Mouse (Mus musculus): ENCODE measurements around the gene Asb15. TPM values are rescaled to one million over a fixed set of nuclear protein-coding genes. Genes with fewer than 3 reads are reported as not detected.

Gene Asb15
- polyA plus RNA-seq, 1 experiment from 2014 or later = not detected

GRCm38 (mm10) chr6:24540106-24540505, 12.2 kb downstream of the Asb15 start:
- Histone ChIP-seq H3K9me3 (replicated peaks) (no peaks in the 10 kb centered on the region), H3K4me2 (replicated peaks) (no peak overlapping the region), H3K4me1 (no peaks in the 10 kb centered on the region), H3K27ac (no peak overlapping the region), H3K9ac (no peak overlapping the region), H3K27me3 (no peaks in the 10 kb centered on the region), H3K36me3 (no peaks in the 10 kb centered on the region), H3K4me3 (no peak overlapping the region)
- ATAC-seq (ENCODE audit: low FRiP score) = no peak
- WGBS = 81% methylated on average over 4 of the region's 4 CpGs

GRCm38 (mm10) chr6:24542393-24542792, 14.4 kb downstream of the Asb15 start:
- Histone ChIP-seq H3K9ac (no peak overlapping the region), H3K4me2 (replicated peaks) (no peak overlapping the region), H3K36me3 (no peaks in the 10 kb centered on the region), H3K27me3 (no peaks in the 10 kb centered on the region), H3K27ac (no peak overlapping the region), H3K4me1 (no peaks in the 10 kb centered on the region), H3K9me3 (replicated peaks) (no peaks in the 10 kb centered on the region), H3K4me3 (no peak overlapping the region)
- no peak for ATAC-seq (ENCODE audit: low FRiP score)

- H3K27me3 ChIP-seq = no peaks in the 10 kb centered on the region
- H3K4me2 ChIP-seq (replicated peaks) = no peak overlapping the region
- no peaks in the 10 kb centered on the region for H3K4me1 ChIP-seq
- no peak overlapping the region for H3K9ac ChIP-seq
- 71% methylated on average over 6 of the region's 6 CpGs for WGBS
- H3K27ac ChIP-seq = no peak overlapping the region
- no peak overlapping the region for H3K4me3 ChIP-seq
- H3K36me3 ChIP-seq = no peaks in the 10 kb centered on the region
- ATAC-seq (ENCODE audit: low FRiP score) = no peak
- H3K9me3 ChIP-seq (replicated peaks) = no peaks in the 10 kb centered on the region
Observed at GRCm38 (mm10) chr6:24543119-24543591, 15.2 kb downstream of the Asb15 start.

- no peak for ATAC-seq (ENCODE audit: low FRiP score)
- H3K4me2 ChIP-seq (replicated peaks) = no peak overlapping the region
- no peaks in the 10 kb centered on the region for H3K9me3 ChIP-seq (replicated peaks)
- 87% methylated on average over 1 of the region's 1 CpGs for WGBS
- H3K4me3 ChIP-seq = no peak overlapping the region
- H3K27me3 ChIP-seq = no peaks in the 10 kb centered on the region
- H3K36me3 ChIP-seq = no peaks in the 10 kb centered on the region
- H3K4me1 ChIP-seq = no peaks in the 10 kb centered on the region
- H3K27ac ChIP-seq = no peak overlapping the region
- no peak overlapping the region for H3K9ac ChIP-seq
Observed at GRCm38 (mm10) chr6:24546716-24547420, 18.9 kb downstream of the Asb15 start.

- no peak overlapping the region for H3K27ac ChIP-seq
- H3K4me3 ChIP-seq = no peak overlapping the region
- H3K4me1 ChIP-seq = no peaks in the 10 kb centered on the region
- H3K4me2 ChIP-seq (replicated peaks) = no peak overlapping the region
- no peak for ATAC-seq (ENCODE audit: low FRiP score)
- H3K9me3 ChIP-seq (replicated peaks) = no peaks in the 10 kb centered on the region
- no peaks in the 10 kb centered on the region for H3K27me3 ChIP-seq
- no peaks in the 10 kb centered on the region for H3K36me3 ChIP-seq
- 94% methylated on average over 2 of the region's 2 CpGs for WGBS
- no peak overlapping the region for H3K9ac ChIP-seq
Observed at GRCm38 (mm10) chr6:24549801-24550200, 21.9 kb downstream of the Asb15 start.

GRCm38 (mm10) chr6:24552046-24552445, 24.1 kb downstream of the Asb15 start:
- WGBS = 81% methylated on average over 7 of the region's 7 CpGs
- Histone ChIP-seq H3K27ac (no peak overlapping the region), H3K27me3 (no peaks in the 10 kb centered on the region), H3K4me1 (no peaks in the 10 kb centered on the region), H3K9me3 (replicated peaks) (no peaks in the 10 kb centered on the region), H3K9ac (no peak overlapping the region), H3K4me3 (no peak overlapping the region), H3K4me2 (replicated peaks) (no peak overlapping the region), H3K36me3 (no peaks in the 10 kb centered on the region)
- ATAC-seq (ENCODE audit: low FRiP score) = no peak

GRCm38 (mm10) chr6:24554427-24555086, 26.6 kb downstream of the Asb15 start:
- Histone ChIP-seq H3K4me3 (no peak overlapping the region), H3K36me3 (no peaks in the 10 kb centered on the region), H3K9me3 (replicated peaks) (no peaks in the 10 kb centered on the region), H3K4me1 (no peaks in the 10 kb centered on the region), H3K9ac (no peak overlapping the region), H3K27ac (no peak overlapping the region), H3K27me3 (no peaks in the 10 kb centered on the region), H3K4me2 (replicated peaks) (no peak overlapping the region)
- WGBS = 72% methylated on average over 11 of the region's 11 CpGs
- ATAC-seq (ENCODE audit: low FRiP score) = no peak

- WGBS = 83% methylated on average over 2 of the region's 2 CpGs
- H3K4me3 ChIP-seq = no peak overlapping the region
- no peak overlapping the region for H3K27ac ChIP-seq
- H3K9me3 ChIP-seq (replicated peaks) = no peaks in the 10 kb centered on the region
- no peak overlapping the region for H3K9ac ChIP-seq
- no peak overlapping the region for H3K4me2 ChIP-seq (replicated peaks)
- no peak for ATAC-seq (ENCODE audit: low FRiP score)
- H3K4me1 ChIP-seq = no peaks in the 10 kb centered on the region
- no peaks in the 10 kb centered on the region for H3K27me3 ChIP-seq
- no peaks in the 10 kb centered on the region for H3K36me3 ChIP-seq
Observed at GRCm38 (mm10) chr6:24555488-24555887, 27.5 kb downstream of the Asb15 start.

GRCm38 (mm10) chr6:24564081-24564480, 36.1 kb downstream of the Asb15 start:
- Histone ChIP-seq H3K27me3 (no peaks in the 10 kb centered on the region), H3K9ac (no peak overlapping the region), H3K4me2 (replicated peaks) (no peak overlapping the region), H3K4me3 (no peak overlapping the region), H3K27ac (no peak overlapping the region), H3K9me3 (replicated peaks) (no peaks in the 10 kb centered on the region), H3K4me1 (no peaks in the 10 kb centered on the region), H3K36me3 (no peaks in the 10 kb centered on the region)
- no peak for ATAC-seq (ENCODE audit: low FRiP score)
- whole genome bisulfite sequencing = 83% methylated on average over 9 of the region's 9 CpGs

- H3K9me3 ChIP-seq (replicated peaks) = no peaks in the 10 kb centered on the region
- 89% methylated on average over 1 of the region's 1 CpGs for WGBS
- ATAC-seq (ENCODE audit: low FRiP score) = no peak
Observed at GRCm38 (mm10) chr6:24564886-24565285, 36.9 kb downstream of the Asb15 start.

GRCm38 (mm10) chr6:24568963-24569362, 41.0 kb downstream of the Asb15 start:
- Histone ChIP-seq H3K4me3 (no peak overlapping the region), H3K4me1 (no peaks in the 10 kb centered on the region), H3K4me2 (replicated peaks) (no peak overlapping the region), H3K36me3 (no peaks in the 10 kb centered on the region), H3K9ac (no peak overlapping the region), H3K27ac (no peak overlapping the region), H3K9me3 (replicated peaks) (no peaks in the 10 kb centered on the region), H3K27me3 (no peaks in the 10 kb centered on the region)
- 87% methylated on average over 5 of the region's 5 CpGs for WGBS
- ATAC-seq (ENCODE audit: low FRiP score) = no peak

More at GRCm38 (mm10) chr6:24564886-24565285, 36.9 kb downstream of the Asb15 start:
- Histone ChIP-seq H3K27ac (no peak overlapping the region), H3K4me1 (no peaks in the 10 kb centered on the region), H3K36me3 (no peaks in the 10 kb centered on the region), H3K4me2 (replicated peaks) (no peak overlapping the region), H3K27me3 (no peaks in the 10 kb centered on the region), H3K9ac (no peak overlapping the region), H3K4me3 (no peak overlapping the region)

- no peak for ATAC-seq (ENCODE audit: low FRiP score)
- WGBS = 94% methylated on average over 1 of the region's 1 CpGs
- H3K4me1 ChIP-seq = no peaks in the 10 kb centered on the region
Observed at GRCm38 (mm10) chr6:24569711-24570110, 41.8 kb downstream of the Asb15 start.

GRCm38 (mm10) chr6:24570278-24570677, 42.3 kb downstream of the Asb15 start:
- Histone ChIP-seq H3K36me3 (no peaks in the 10 kb centered on the region), H3K4me2 (replicated peaks) (no peak overlapping the region), H3K9ac (no peak overlapping the region), H3K27ac (no peak overlapping the region), H3K4me1 (no peaks in the 10 kb centered on the region), H3K9me3 (replicated peaks) (no peaks in the 10 kb centered on the region), H3K4me3 (no peak overlapping the region), H3K27me3 (no peaks in the 10 kb centered on the region)
- 79% methylated on average over 11 of the region's 11 CpGs for WGBS
- no peak for ATAC-seq (ENCODE audit: low FRiP score)

More at GRCm38 (mm10) chr6:24569711-24570110, 41.8 kb downstream of the Asb15 start:
- H3K4me3 ChIP-seq = no peak overlapping the region
- H3K4me2 ChIP-seq (replicated peaks) = no peak overlapping the region
- no peaks in the 10 kb centered on the region for H3K27me3 ChIP-seq
- H3K27ac ChIP-seq = no peak overlapping the region
- H3K36me3 ChIP-seq = no peaks in the 10 kb centered on the region
- H3K9ac ChIP-seq = no peak overlapping the region
- no peaks in the 10 kb centered on the region for H3K9me3 ChIP-seq (replicated peaks)
